Mouse (Mus musculus) layer of hippocampus, adult 11-12 months (tissue): ENCODE results near the gene Dpep3.

Experiments used
- DNase-seq: peaks from one replicate; pipeline ENCODE4 v3.0.0; 2022; ENCODE audit warnings: low spot score

Dpep3 gene

GRCm38 (mm10) chr8:105975363-105975762 is 3.9 kb downstream of the Dpep3 start:
- DNase-seq: no peak

GRCm38 (mm10) chr8:105971019-105971720 is 8.1 kb downstream of the Dpep3 start:
- DNase-seq: no peak

DNA sequence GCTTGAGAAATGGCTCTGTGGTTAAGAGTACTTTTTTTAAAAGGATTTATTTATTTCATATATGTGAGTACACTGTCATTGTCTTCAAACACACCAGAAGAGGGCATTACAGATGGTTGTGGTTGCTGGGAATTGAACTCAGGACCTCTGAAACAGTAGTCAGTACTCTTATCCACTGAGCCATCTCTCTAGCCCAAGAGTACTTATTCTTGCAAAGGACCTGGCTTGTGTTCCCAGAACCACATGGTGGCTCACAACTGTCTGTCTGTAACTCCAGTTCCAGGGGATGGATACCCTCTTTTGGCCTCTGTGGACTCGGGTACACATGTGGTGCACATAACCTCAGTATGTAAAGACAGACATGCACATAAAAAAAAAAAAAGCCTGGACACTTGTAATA is 9.9 kb downstream of the Dpep3 start:
- no peak for DNase-seq

DNA sequence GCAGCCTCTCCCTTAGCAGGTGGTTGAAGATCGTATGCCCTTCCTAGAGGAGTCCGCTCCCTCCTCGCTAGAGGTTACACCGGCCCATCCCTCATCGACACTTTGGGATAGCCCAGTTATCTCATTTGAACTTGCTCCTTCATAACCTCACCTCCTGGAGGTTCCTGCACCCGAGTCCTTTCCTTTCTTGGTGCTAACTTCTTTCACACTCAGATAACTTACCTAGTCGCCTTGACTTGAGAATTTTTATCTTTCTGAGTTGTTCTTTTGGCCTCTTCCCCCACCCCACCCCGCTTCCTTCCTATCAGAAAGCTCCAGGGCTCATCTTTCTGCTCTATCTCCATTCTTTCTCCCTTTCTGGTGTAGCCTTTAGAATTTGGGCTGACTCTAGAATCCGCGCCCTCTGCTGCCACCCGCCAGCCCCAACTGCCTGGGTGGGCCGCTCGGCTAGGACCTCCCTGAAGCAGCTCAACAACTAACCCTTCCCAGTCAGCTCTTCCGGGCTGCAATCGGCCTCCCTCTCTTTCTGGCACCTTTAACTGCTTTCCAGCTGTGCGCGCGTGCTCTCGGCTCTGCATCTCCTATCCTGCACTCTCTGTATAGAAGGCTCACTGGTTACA is 12.4 kb downstream of the Dpep3 start:
- DNase-seq: no peak

GRCm38 (mm10) chr8:105965905-105966341 is 13.3 kb downstream of the Dpep3 start, which contains the start of gene Slc12a4:
Slc12a4 (minus strand) TSS chr8:105966097.
- no peak for DNase-seq

- no peak for DNase-seq
Measured at GRCm38 (mm10) chr8:105965266-105965904, 13.8 kb downstream of the Dpep3 start.

DNA sequence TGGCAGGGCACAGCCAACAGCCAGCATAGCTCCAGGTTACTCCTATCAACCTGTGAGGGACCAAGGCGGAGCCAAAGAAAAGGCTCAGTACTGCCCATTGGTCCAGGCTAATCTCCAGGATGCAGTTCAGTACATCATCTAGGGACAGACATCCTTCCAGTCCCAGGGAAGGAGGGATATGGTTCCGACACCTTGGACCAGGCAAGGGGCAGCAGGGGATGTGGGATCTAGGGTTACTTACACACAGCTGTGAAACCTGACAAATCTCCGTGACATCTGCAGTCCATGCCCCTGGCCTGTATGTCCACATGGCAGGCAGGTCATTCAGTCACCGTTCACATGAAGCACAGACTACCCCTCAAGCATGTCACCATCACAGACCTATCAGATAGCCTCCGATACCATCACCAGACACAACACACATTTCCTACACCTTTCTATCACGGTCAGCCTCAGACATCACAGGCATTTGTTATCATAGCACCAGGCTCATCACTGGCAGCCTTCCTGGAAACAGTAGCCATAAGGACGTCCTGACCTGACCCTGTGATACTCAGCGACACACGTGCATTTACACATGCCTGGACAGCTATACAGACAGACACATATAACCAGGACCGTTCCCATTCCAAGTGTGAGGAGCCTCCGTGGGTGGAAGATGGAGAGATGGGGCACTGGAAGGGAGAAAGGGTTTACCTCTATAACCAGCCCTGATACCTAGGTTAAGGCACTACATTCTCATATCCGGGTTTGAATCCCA is 14.5 kb downstream of the Dpep3 start:
- DNase-seq: no peak

- no peak for DNase-seq
Measured at GRCm38 (mm10) chr8:105961536-105961935, 17.7 kb downstream of the Dpep3 start.

GRCm38 (mm10) chr8:105961101-105961500 is 18.1 kb downstream of the Dpep3 start:
- no peak for DNase-seq

DNA sequence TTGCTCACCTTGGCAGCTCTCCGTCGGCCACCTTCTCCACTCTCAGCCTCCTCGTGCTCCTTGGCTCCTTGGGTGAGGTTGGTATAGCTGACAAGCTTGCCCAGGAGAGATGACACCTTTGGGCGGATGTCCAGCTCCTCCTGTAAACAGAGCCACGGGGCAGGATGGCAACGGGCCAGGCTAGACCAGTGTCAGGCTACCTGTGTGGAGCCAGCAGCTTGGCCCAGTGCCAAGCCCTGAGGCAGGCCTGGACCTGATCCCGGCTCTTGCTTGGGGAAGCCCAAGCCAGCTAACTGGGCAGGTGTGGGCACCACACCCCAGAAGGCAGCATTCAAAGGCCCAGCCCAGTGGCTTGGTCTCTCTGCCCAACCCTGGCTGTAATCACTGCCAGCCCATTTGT is 19.9 kb downstream of the Dpep3 start:
- no peak for DNase-seq

GRCm38 (mm10) chr8:105957813-105958212 is 21.4 kb downstream of the Dpep3 start:
- DNase-seq: no peak

DNA sequence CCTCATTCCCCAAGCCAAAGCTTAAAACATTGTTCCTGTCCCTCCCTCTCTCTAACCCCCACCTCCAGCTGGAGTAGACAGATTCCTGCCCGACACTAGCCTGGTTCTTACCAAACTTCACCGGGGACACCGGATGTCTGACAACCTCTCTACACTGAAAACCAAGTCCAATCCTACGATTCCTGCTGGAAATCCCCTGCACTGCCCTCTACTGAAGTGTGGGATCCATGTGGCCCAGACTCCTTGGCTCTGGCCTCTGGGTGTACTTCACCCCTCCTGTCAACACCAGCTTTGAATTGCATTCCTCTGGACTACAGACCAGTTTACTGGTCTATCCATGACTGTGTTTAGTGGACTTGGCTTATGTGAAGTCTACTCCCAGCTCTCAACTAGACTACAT is 22.7 kb downstream of the Dpep3 start:
- DNase-seq: no peak

GRCm38 (mm10) chr8:105951057-105951659 is 28.1 kb downstream of the Dpep3 start:
- peak; percentile 62 for DNase-seq

DNA sequence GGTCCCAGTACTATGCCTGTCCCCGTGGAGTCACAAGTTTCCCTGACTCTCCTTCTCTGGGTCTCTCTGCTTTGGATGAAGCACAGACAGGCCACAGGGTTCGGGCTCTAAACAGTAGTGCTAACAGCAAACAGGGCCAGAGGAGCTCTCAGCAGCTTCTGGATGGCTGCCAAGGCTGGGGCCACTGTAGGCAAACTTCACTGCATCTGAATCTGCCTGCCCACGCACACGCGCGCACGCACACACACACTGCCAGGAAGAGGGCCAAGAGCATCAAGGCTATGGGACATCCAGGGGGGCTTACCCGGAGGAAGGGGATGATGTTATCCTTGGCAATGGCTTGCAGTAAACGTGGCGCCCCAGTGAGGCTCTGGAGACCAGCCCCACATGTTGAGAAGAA is 29.9 kb downstream of the Dpep3 start:
- peak; percentile 54 for DNase-seq

GRCm38 (mm10) chr8:105943321-105943739 is 35.9 kb downstream of the Dpep3 start, which contains the start of gene Lcat:
Lcat (minus strand) TSS chr8:105943382.
- DNase-seq: peak; percentile 53

GRCm38 (mm10) chr8:105942542-105942941 is 36.7 kb downstream of the Dpep3 start:
- DNase-seq: no peak

DNA sequence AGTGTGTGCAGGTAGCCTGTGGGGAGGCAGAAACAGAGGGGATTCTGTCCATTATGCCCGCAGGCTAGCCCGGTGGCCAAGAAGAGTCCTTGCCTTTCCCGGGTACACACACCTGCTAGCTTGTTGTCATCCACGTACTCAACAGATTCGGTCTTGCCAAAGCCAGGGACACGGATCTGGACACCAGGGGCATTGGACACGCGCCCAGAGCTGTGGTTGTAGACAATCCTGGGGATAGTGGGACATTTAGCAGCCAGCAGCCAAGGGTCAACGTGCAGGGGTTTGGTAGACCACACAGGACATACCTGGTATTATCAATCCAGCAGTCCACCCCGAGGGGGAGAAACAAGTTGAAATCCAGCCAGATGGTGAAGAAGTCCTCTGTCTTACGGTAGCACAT is 37.2 kb downstream of the Dpep3 start:
- no peak for DNase-seq

DNA sequence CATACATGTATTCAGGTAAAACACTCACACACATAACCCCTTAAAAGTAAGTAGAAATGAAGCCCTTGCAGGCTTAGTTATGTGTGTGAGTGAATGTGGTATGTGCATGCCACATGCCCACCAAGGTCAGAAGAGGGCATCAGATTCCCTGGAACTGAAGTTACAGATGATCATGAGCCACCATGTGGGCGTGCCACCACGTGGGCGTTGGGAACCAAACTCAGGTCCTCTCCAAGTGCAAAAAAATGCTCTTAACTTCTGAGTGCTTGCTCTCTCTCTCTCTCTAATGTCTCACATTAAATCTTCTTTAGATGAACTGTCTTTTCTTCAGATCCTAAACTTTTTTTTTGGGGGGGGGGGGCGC is 40.9 kb downstream of the Dpep3 start, which contains the start of gene Psmb10:
Psmb10 (minus strand) TSS at position 139 of the 364 bp plus-strand sequence.
- no peak for DNase-seq

DNA sequence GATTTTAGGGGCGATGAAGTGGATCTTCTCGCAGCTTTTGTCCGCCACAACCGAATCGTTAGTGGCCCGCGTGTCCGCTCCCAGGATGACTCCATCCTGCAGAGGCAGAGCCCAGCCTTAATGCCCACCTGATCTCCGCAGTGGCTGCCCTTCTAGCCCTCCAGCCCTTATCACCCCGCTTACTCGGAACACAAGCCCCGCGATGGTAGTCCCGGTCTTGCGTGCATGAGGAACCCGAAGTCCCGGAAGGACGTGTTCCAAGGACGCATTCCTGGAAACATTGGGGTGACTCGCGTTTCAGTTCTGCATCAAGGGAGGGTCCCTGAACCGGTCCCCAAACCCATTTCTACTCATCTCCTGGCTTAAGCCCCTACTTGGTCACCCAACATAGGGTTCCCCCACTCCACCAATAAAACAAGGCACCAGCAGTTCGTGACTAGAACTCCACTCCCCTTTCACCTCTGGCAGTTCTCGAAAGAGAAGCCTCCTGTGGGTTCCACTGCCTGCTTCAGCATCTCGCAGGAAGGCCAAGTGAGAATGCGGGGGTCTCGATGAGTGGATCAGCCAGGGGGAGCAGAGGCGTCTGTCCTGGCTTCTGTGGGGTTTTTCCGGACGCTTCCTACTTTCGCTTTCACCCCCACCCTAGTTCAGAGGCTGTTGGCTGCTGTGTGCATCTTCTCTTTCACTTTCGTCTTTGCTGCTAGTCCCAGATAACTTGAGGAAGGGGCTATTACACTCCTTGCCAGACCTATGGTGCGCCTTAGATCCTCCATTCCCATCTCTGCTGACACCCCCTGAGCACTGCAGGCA is 41.5 kb downstream of the Dpep3 start:
- DNase-seq: peak; percentile 57

- DNase-seq: peak; percentile 89
Measured at GRCm38 (mm10) chr8:105936866-105937475, 42.3 kb downstream of the Dpep3 start.
